ENCODE assay signal across 8 mouse cellular contexts in genomic region chr7:67222220-67222862, GRCm38 (mm10). TPM values are rescaled to one million over a fixed set of nuclear protein-coding genes. Genes with fewer than 3 reads are reported as not detected.
DNase-seq lines count a peak whose midpoint lies in the region; ATAC-seq lines count a peak whose summit lies in the region.

TSS of gene Lysmd4 (plus strand) at chr7:67222544.

- H3K4me1 ChIP-seq in brown adipose tissue, adult 24 weeks (ENCODE audit: control insufficient read depth, insufficient read depth, insufficient read length, low read length), result peaks cover 2% of the 10 kb centered on the region; the same call in 1 of the 2 replicates
- peaks cover 26% of the 10 kb centered on the region for H3K4me1 ChIP-seq in heart, embryonic 13.5 days
- peaks cover 18% of the 10 kb centered on the region for H3K4me1 ChIP-seq in liver, embryonic 12.5 days
- peaks cover 15% of the 10 kb centered on the region for H3K4me1 ChIP-seq in stomach, embryonic 15.5 days

- peak within 1 kb of the TSS; percentile 58 for H3K27ac ChIP-seq in brown adipose tissue, adult 24 weeks (replicated peaks; ENCODE audit: low read depth, low read length)
- peak within 1 kb of the TSS; percentile 16; the same call in 1 of the 2 replicates for H3K27ac ChIP-seq in heart, embryonic 13.5 days (replicated peaks)
- peak within 1 kb of the TSS; percentile 57; the same call in 1 of the 2 replicates for H3K27ac ChIP-seq in liver, embryonic 12.5 days
- H3K27ac ChIP-seq in stomach, embryonic 15.5 days, result peak within 1 kb of the TSS; percentile 72

- no peaks in the 10 kb centered on the region for H3K9me3 ChIP-seq in heart, embryonic 13.5 days
- H3K9me3 ChIP-seq in liver, embryonic 12.5 days (replicated peaks), result no peaks in the 10 kb centered on the region
- no peaks in the 10 kb centered on the region for H3K9me3 ChIP-seq in stomach, embryonic 15.5 days

- no peaks in the 10 kb centered on the region for H3K27me3 ChIP-seq in heart, embryonic 13.5 days (replicated peaks)
- H3K27me3 ChIP-seq in liver, embryonic 12.5 days (replicated peaks), result no peaks in the 10 kb centered on the region
- H3K27me3 ChIP-seq in stomach, embryonic 15.5 days (replicated peaks), result no peaks in the 10 kb centered on the region

- WGBS in heart, embryonic 13.5 days, result 6% methylated on average over 29 of the region's 31 CpGs
- 8% methylated on average over 27 of the region's 31 CpGs for WGBS in liver, embryonic 12.5 days (ENCODE audit: insufficient replicate concordance)
- WGBS in stomach, embryonic 15.5 days, result 3% methylated on average over 31 of the region's 31 CpGs

- H3K9ac ChIP-seq in heart, embryonic 13.5 days, result peak within 1 kb of the TSS; percentile 83
- H3K9ac ChIP-seq in liver, embryonic 12.5 days, result peak within 1 kb of the TSS; percentile 75
- peak within 1 kb of the TSS; percentile 66 for H3K9ac ChIP-seq in stomach, embryonic 15.5 days

- peak within 1 kb of the TSS; percentile 87 for H3K4me3 ChIP-seq in brown adipose tissue, adult 24 weeks (ENCODE audit: insufficient read depth, low read depth, low read length)
- peak within 1 kb of the TSS; percentile 63 for H3K4me3 ChIP-seq in heart, embryonic 13.5 days
- H3K4me3 ChIP-seq in liver, embryonic 12.5 days, result peak within 1 kb of the TSS; percentile 80
- peak within 1 kb of the TSS; percentile 82 for H3K4me3 ChIP-seq in stomach, embryonic 15.5 days (replicated peaks)

- peaks cover 32% of the 10 kb centered on the region for H3K36me3 ChIP-seq in heart, embryonic 13.5 days
- peaks cover 13% of the 10 kb centered on the region; the same call in 1 of the 2 replicates for H3K36me3 ChIP-seq in liver, embryonic 12.5 days
- peaks cover 15% of the 10 kb centered on the region for H3K36me3 ChIP-seq in stomach, embryonic 15.5 days

- DNase-seq in CD4-positive, CD25-positive, alpha-beta regulatory T cell, adult 2 months (ENCODE audit: low read depth, low spot score), result peak; percentile 95
- DNase-seq in fat pad, adult 2 months (ENCODE audit: extremely low read depth, low read depth, low spot score), result peak; percentile 54
- peak; percentile 99 for DNase-seq in kidney, postnatal 10 days
- peak; percentile 90 to 92 for DNase-seq in natural killer cell, adult 2 months (ENCODE audit: low spot score in 2 of 2)

- ATAC-seq in heart, embryonic 13.5 days (ENCODE audit: extremely low read depth, insufficient number of reproducible peaks, low FRiP score, low TSS enrichment), result peak; percentile 97
- peak; percentile 98 for ATAC-seq in liver, embryonic 12.5 days
- peak; percentile 96 for ATAC-seq in stomach, embryonic 15.5 days (ENCODE audit: insufficient read depth, low FRiP score, low read depth)

- peak within 1 kb of the TSS; percentile 92 for H3K4me2 ChIP-seq in heart, embryonic 13.5 days
- H3K4me2 ChIP-seq in liver, embryonic 12.5 days, result peak within 1 kb of the TSS; percentile 89
- H3K4me2 ChIP-seq in stomach, embryonic 15.5 days, result peak within 1 kb of the TSS; percentile 91

RNA-seq across cellular contexts. Expression of gene Lysmd4, which starts in this region (rescaled TPM):
- polyA plus RNA-seq in brown adipose tissue, adult 24 weeks (2012; ENCODE audit: insufficient read depth, insufficient read length, missing spikeins), result 3.2 and 3.9 TPM in 2 replicates
- 12.2 and 12.7 TPM in 2 replicates for polyA plus RNA-seq in heart, embryonic 13.5 days (2015; fragmentation: Nextera tagmentation; extraction: Ambion mirVana)
- 3.8 and 4.4 TPM in 2 replicates for polyA plus RNA-seq in liver, embryonic 12.5 days (2016; fragmentation: Nextera tagmentation; extraction: Ambion mirVana)
- 11.9 and 12.8 TPM in 2 replicates for polyA plus RNA-seq in stomach, embryonic 15.5 days (2015; fragmentation: Nextera tagmentation; extraction: Ambion mirVana)

Comparison
In these comparisons a context has a peak if more than half of its experiments do, and no peak if none do; other contexts are left out.
1. Peak in every context shown above with its lines: DNase-seq, ATAC-seq, H3K4me3 ChIP-seq and H3K27ac ChIP-seq.
2. H3K27ac ChIP-seq: peak in every context shown above with its lines; median percentile 72 in stomach, embryonic 15.5 days; 58 in brown adipose tissue, adult 24 weeks; 57 in liver, embryonic 12.5 days; 16 in heart, embryonic 13.5 days.